Mouse (Mus musculus) limb, embryonic 13.5 days (tissue): Measurements from ENCODE around the gene Ccdc115. TPM values are rescaled to one million over a fixed set of nuclear protein-coding genes. Genes with fewer than 3 reads are reported as not detected.

Experiments used
- ATAC-seq: fragments of 200-750 bp; cut with Nextera tagmentation; 2 replicates; pipeline ENCODE4 v1.8.0; 2017; ENCODE audit warnings: low read depth, moderate number of reproducible peaks, moderate TSS enrichment; ENCODE audit not compliant: low FRiP score
- H3K27ac ChIP-seq: fragments of 300-500 bp; sonication (generic); 2 replicates; pipeline ENCODE4 v1.5.1; 2015; ENCODE audit warnings: inconsistent platforms, mild to moderate bottlenecking, moderate library complexity
- H3K27me3 ChIP-seq: fragments of 300-500 bp; sonication (generic); 2 replicates; pipeline ENCODE4 v1.6.1; 2015; ENCODE audit warnings: mild to moderate bottlenecking, inconsistent platforms
- H3K36me3 ChIP-seq: fragments of 300-500 bp; sonication (generic); 2 replicates; pipeline ENCODE4 v1.6.1; 2015; ENCODE audit warnings: inconsistent platforms, mild to moderate bottlenecking, moderate library complexity
- H3K4me1 ChIP-seq: fragments of 300-500 bp; sonication (generic); 2 replicates; pipeline ENCODE4 v1.6.1; 2015; ENCODE audit warnings: inconsistent platforms
- H3K4me2 ChIP-seq: fragments of 300-500 bp; sonication (generic); replicated peaks from 2 replicates; pipeline ENCODE4 v1.6.1; 2015; ENCODE audit warnings: inconsistent platforms, mild to moderate bottlenecking, moderate library complexity
- H3K4me3 ChIP-seq: fragments of 300-500 bp; sonication (generic); 2 replicates; pipeline ENCODE4 v1.5.1; 2015; ENCODE audit warnings: moderate library complexity, mild to moderate bottlenecking, inconsistent platforms
- H3K9ac ChIP-seq: fragments of 300-500 bp; sonication (generic); 2 replicates; pipeline ENCODE4 v1.6.1; 2015; ENCODE audit warnings: mild to moderate bottlenecking, inconsistent platforms
- H3K9me3 ChIP-seq: fragments of 300-500 bp; sonication (generic); 2 replicates; pipeline ENCODE4 v1.6.1; 2016; ENCODE audit warnings: inconsistent platforms
- WGBS: fragments of 180-500 bp; shearing (Covaris S2); methylation state at CpG from one replicate; pipeline ENCODE4 v1.1.7; 2015; 5-methylcytosine and 5-hydroxymethylcytosine counted together
- polyA plus RNA-seq: library from polyadenylated mRNA; unstranded; fragments of >200 nt; fragmentation: Nextera tagmentation; extraction: Ambion mirVana; gene quantifications from 2 replicates; pipeline ENCODE4 v1.2.1, GENCODE M21; 2015

Gene Ccdc115
- 50.7 and 51.5 TPM in 2 replicates for polyA plus RNA-seq

GRCm38 (mm10) chr1:34439215-34439960 is at the start of gene Ccdc115, which contains the start of gene Imp4:
Gene Ccdc115, minus strand, starts transcription at chr1:34439672.
Gene Imp4, plus strand, starts transcription at chr1:34439851.
- peaks cover 35% of the 10 kb centered on the region for H3K36me3 ChIP-seq
- no peaks in the 10 kb centered on the region for H3K9me3 ChIP-seq
- H3K9ac ChIP-seq, result peak within 1 kb of the TSS; percentile 65
- H3K4me1 ChIP-seq, result peaks cover 16% of the 10 kb centered on the region
- H3K27ac ChIP-seq, result 0 out of 2 replicates have a peak within 1 kb of the TSS, but pooled peaks have one; percentile 16
- H3K4me2 ChIP-seq, result peak within 1 kb of the TSS; percentile 79
- ATAC-seq, result peak; percentile 96
- H3K4me3 ChIP-seq, result peak within 1 kb of the TSS; percentile 66
- H3K27me3 ChIP-seq, result no peaks in the 10 kb centered on the region
- WGBS, result under 1% methylated on average over 48 of the region's 48 CpGs

- H3K4me3 ChIP-seq, result no peak overlapping the region
- WGBS, result 90% methylated on average over 3 of the region's 3 CpGs
- no peaks in the 10 kb centered on the region for H3K36me3 ChIP-seq
- peaks cover 7% of the 10 kb centered on the region; the same call in 1 of the 2 replicates for H3K4me1 ChIP-seq
- ATAC-seq, result no peak
- peaks cover 17% of the 10 kb centered on the region for H3K27me3 ChIP-seq
- H3K9ac ChIP-seq, result no peak overlapping the region
- H3K4me2 ChIP-seq, result no peak overlapping the region
- no peak overlapping the region for H3K27ac ChIP-seq
- H3K9me3 ChIP-seq, result no peaks in the 10 kb centered on the region; the same call in 1 of the 2 replicates
Measured at GRCm38 (mm10) chr1:34487383-34487782, 47.9 kb upstream of the Ccdc115 start.

GRCm38 (mm10) chr1:34485461-34486188 is 46.2 kb upstream of the Ccdc115 start:
- 6% methylated on average over 25 of the region's 25 CpGs for WGBS
- H3K9me3 ChIP-seq, result no peaks in the 10 kb centered on the region
- H3K27ac ChIP-seq, result no peak overlapping the region
- peaks cover 13% of the 10 kb centered on the region; the same call in 1 of the 2 replicates for H3K4me1 ChIP-seq
- peak overlapping the region; percentile 29 for H3K4me3 ChIP-seq
- no peak for ATAC-seq
- H3K9ac ChIP-seq, result peak overlapping the region; percentile 48; the same call in 1 of the 2 replicates
- H3K36me3 ChIP-seq, result no peaks in the 10 kb centered on the region
- H3K4me2 ChIP-seq, result peak overlapping the region; percentile 58
- H3K27me3 ChIP-seq, result peaks cover 17% of the 10 kb centered on the region

- H3K9me3 ChIP-seq, result no peaks in the 10 kb centered on the region
- no peak overlapping the region for H3K27ac ChIP-seq
- H3K4me1 ChIP-seq, result peaks cover 17% of the 10 kb centered on the region
- H3K9ac ChIP-seq, result no peak overlapping the region
- no peak for ATAC-seq
- H3K4me2 ChIP-seq, result no peak overlapping the region
- WGBS, result 78% methylated on average over 10 of the region's 10 CpGs
- no peaks in the 10 kb centered on the region for H3K36me3 ChIP-seq
- H3K4me3 ChIP-seq, result no peak overlapping the region
- H3K27me3 ChIP-seq, result peaks cover 17% of the 10 kb centered on the region
Measured at GRCm38 (mm10) chr1:34484470-34484869, 45.0 kb upstream of the Ccdc115 start.

DNA sequence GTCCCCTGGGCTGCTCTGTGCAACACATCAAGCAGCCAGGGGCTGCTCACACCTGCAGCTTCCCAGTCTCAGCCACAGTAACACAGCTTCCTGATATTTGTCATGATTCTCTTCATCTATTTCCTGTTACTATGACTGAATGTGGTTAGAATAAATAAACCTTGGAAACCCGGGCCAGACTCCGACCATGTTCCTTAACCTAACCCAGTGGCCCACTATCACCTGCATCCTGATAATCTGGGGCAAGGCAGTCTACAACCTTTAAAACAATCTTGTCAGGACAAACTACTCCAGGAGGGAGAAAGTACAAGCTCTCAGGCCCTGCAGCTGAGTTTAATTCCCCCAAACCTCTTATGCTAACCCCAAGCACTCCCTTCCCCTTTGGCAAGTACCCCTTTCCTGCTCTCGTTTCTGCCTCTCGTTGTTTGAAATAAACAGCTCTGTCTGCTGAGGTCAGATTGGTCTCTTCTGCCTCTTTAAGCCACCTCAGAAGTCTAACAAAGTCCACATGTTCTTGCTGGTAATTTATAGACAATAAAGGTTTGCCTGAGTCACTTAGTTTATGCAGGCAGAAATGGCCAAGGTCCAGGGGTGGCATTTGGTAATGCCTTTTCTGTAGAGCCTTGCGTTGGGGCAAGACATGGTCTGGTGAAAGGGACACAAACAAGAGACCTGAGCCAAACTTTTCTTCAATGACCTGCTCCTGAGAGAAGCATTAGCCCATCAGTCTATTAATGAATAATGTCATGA is 42.6 kb upstream of the Ccdc115 start:
- Histone ChIP-seq H3K27me3 (peaks cover 17% of the 10 kb centered on the region), H3K36me3 (no peaks in the 10 kb centered on the region), H3K4me1 (peaks cover 28% of the 10 kb centered on the region), H3K9me3 (no peaks in the 10 kb centered on the region), H3K4me3 (no peak overlapping the region), H3K4me2 (no peak overlapping the region), H3K9ac (no peak overlapping the region), H3K27ac (no peak overlapping the region)
- no peak for ATAC-seq
- WGBS, result 35% methylated on average over 5 of the region's 5 CpGs

DNA sequence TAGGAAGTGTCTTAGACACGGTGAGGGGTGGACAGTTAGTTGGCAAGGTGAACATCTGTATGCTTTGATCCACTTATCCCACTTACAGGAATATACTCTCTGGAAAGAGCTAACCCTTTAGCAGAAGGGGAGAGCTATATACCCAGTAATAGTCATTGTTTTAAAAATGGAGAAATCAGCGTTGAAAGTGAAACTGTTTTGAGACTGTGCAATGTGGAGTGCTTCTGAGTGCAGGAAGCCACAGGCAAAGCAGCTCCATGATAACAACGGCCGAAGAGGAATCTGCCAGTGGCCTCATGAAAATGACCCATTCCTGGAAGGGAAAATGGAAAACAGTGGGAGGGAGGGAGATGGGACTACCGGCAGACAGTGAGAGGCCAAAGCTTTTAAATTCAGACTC is 41.3 kb upstream of the Ccdc115 start:
- H3K9ac ChIP-seq, result no peak overlapping the region
- no peak for ATAC-seq

GRCm38 (mm10) chr1:34478891-34479655 is 39.6 kb upstream of the Ccdc115 start:
- peak overlapping the region; percentile 38; the same call in 1 of the 2 replicates for H3K4me2 ChIP-seq

More for the DNA sequence above, 41.3 kb upstream of the Ccdc115 start:
- no peaks in the 10 kb centered on the region for H3K36me3 ChIP-seq
- no peak overlapping the region for H3K4me2 ChIP-seq
- H3K27me3 ChIP-seq, result peaks cover 10% of the 10 kb centered on the region
- no peaks in the 10 kb centered on the region for H3K9me3 ChIP-seq
- WGBS, result 72% methylated on average over 5 of the region's 5 CpGs
- H3K27ac ChIP-seq, result no peak overlapping the region
- H3K4me3 ChIP-seq, result no peak overlapping the region
- peaks cover 27% of the 10 kb centered on the region for H3K4me1 ChIP-seq

DNA sequence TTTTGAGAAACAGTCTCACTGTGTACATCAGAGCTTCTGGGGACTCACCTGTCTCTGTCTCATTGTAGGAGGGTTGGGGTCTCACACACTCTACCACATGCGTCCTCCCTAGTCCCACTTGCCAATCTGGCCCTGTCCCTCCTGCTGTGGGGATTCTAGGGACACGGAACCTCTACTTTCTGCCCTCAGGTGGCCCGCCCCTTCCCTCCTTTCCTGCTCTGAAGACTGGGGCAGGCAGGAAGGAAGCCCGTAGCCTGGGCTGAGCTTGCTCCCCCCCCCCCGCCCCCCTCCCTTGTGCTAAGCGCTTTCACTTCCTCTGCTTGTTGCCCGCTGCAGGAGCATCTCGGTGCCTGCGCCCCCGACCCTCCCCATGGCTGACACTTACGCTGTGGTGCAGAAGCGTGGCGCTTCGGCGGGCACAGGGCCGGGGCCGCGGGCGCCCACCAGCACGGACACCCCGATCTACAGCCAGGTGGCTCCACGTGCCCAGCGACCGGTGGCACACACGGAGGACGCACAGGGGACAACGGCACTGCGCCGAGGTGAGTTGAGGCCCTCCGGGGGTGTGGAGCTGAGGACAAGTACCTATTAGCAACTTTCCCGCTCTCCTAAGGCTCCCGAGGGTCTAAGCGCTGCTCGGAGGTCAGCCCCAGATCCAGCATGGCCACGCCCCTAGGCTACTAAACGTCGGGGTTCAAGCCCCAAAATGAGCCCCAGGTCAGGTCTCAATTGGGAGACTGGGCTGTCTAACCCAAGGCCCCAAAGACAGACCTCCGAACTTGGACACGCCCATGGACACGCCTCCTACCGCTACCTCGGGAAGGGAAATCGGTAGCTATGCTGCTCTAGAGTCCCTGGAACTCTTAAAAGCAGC is 33.2 kb upstream of the Ccdc115 start:
- 1% methylated on average over 40 of the region's 43 CpGs for WGBS
- H3K9me3 ChIP-seq, result no peaks in the 10 kb centered on the region
- H3K27me3 ChIP-seq, result peaks cover 10% of the 10 kb centered on the region
- peak overlapping the region; percentile 97 for H3K4me2 ChIP-seq
- H3K4me3 ChIP-seq, result peak overlapping the region; percentile 62
- peaks cover 11% of the 10 kb centered on the region; the same call in 1 of the 2 replicates for H3K4me1 ChIP-seq
- H3K36me3 ChIP-seq, result no peaks in the 10 kb centered on the region
- peak; percentile 56 for ATAC-seq
- no peak overlapping the region for H3K27ac ChIP-seq
- peak overlapping the region; percentile 76 for H3K9ac ChIP-seq

More at GRCm38 (mm10) chr1:34478891-34479655, 39.6 kb upstream of the Ccdc115 start:
- H3K4me3 ChIP-seq, result no peak overlapping the region
- no peak overlapping the region for H3K9ac ChIP-seq
- no peak overlapping the region for H3K27ac ChIP-seq
- no peaks in the 10 kb centered on the region for H3K27me3 ChIP-seq
- no peaks in the 10 kb centered on the region for H3K9me3 ChIP-seq
- peak; percentile 83 for ATAC-seq
- 14% methylated on average over 11 of the region's 11 CpGs for WGBS
- peaks cover 22% of the 10 kb centered on the region for H3K4me1 ChIP-seq
- H3K36me3 ChIP-seq, result no peaks in the 10 kb centered on the region

DNA sequence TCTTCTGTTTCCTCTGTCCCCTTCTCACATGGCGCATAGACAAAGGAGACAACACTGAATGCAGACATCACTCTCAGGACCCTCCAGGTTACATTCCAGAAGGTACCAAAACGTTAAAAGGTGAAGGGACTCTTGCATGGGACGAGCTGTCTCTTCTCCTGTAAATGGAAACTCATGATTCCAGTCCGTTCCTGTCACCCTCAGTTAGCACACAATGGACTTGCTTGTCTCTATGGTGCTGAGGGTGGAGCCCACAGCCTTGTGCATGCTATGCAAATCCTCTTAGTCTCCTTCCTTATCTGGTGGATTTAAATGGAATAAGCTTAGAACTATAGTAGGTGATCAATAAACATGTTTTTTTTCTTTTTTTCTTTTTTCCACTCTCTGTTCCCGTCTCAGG is 30.3 kb upstream of the Ccdc115 start:
- Histone ChIP-seq H3K4me3 (no peak overlapping the region), H3K9me3 (no peaks in the 10 kb centered on the region), H3K36me3 (no peaks in the 10 kb centered on the region), H3K9ac (no peak overlapping the region), H3K4me1 (peaks cover 11% of the 10 kb centered on the region; the same call in 1 of the 2 replicates), H3K27me3 (peaks cover 10% of the 10 kb centered on the region), H3K4me2 (no peak overlapping the region), H3K27ac (no peak overlapping the region)
- 81% methylated on average over 5 of the region's 5 CpGs for WGBS
- no peak for ATAC-seq

- H3K4me1 ChIP-seq, result peaks cover 10% of the 10 kb centered on the region; the same call in 1 of the 2 replicates
- no peaks in the 10 kb centered on the region for H3K36me3 ChIP-seq
- peaks cover 10% of the 10 kb centered on the region for H3K27me3 ChIP-seq
- 84% methylated on average over 4 of the region's 4 CpGs for WGBS
- no peaks in the 10 kb centered on the region for H3K9me3 ChIP-seq
- H3K9ac ChIP-seq, result no peak overlapping the region
- ATAC-seq, result no peak
- no peak overlapping the region for H3K4me3 ChIP-seq
- no peak overlapping the region for H3K27ac ChIP-seq
- no peak overlapping the region for H3K4me2 ChIP-seq
Measured at GRCm38 (mm10) chr1:34468500-34468899, 29.0 kb upstream of the Ccdc115 start.
